Mouse (Mus musculus) spleen, adult 18-20 months (tissue): ENCODE data around the gene Gm19426.
A peak's percentile ranks its signal among the peaks of the same experiment; 100 is the strongest.

Experiments
- DNase-seq, 2 experiments: peaks; one replicate each; pipeline ENCODE4 v3.0.0; 2022; ENCODE audit warnings: mixed read lengths in 2 of 2

The Gm19426 gene

GRCm38 (mm10) chr2:84743561-84743960, at the start of gene Gm19426:
TSS of gene Gm19426 (minus strand) at chr2:84743655.
- no peak for DNase-seq

GRCm38 (mm10) chr2:84793154-84793553, 49.7 kb upstream of the Gm19426 start:
- DNase-seq: no peak

- DNase-seq: no peak
These were observed 49.1 kb upstream of the Gm19426 start for GRCm38 (mm10) chr2:84792516-84792915.

GRCm38 (mm10) chr2:84790418-84790817, 47.0 kb upstream of the Gm19426 start:
- no peak for DNase-seq

GRCm38 (mm10) chr2:84788316-84788715, 44.9 kb upstream of the Gm19426 start:
- DNase-seq: no peak

GRCm38 (mm10) chr2:84783840-84784566, 40.5 kb upstream of the Gm19426 start:
- DNase-seq: no peak

GRCm38 (mm10) chr2:84783315-84783714, 39.9 kb upstream of the Gm19426 start:
- DNase-seq: no peak

- no peak for DNase-seq
These were observed 35.8 kb upstream of the Gm19426 start for GRCm38 (mm10) chr2:84779210-84779609.

GRCm38 (mm10) chr2:84777706-84778105, 34.3 kb upstream of the Gm19426 start:
- no peak for DNase-seq

GRCm38 (mm10) chr2:84775665-84776064, 32.2 kb upstream of the Gm19426 start:
- DNase-seq: no peak

GRCm38 (mm10) chr2:84775241-84775640, 31.8 kb upstream of the Gm19426 start, which contains the start of gene Serping1:
TSS of gene Serping1 (minus strand) at chr2:84775444.
- DNase-seq: no peak

GRCm38 (mm10) chr2:84774751-84775150, 31.3 kb upstream of the Gm19426 start:
- peak; percentile 7 to 23 for DNase-seq

GRCm38 (mm10) chr2:84773195-84773594, 29.7 kb upstream of the Gm19426 start:
- DNase-seq: no peak

GRCm38 (mm10) chr2:84772454-84772853, 29.0 kb upstream of the Gm19426 start:
- no peak for DNase-seq

GRCm38 (mm10) chr2:84770501-84770900, 27.0 kb upstream of the Gm19426 start:
- DNase-seq: no peak

GRCm38 (mm10) chr2:84762818-84763217, 19.4 kb upstream of the Gm19426 start:
- DNase-seq: no peak

GRCm38 (mm10) chr2:84762295-84762694, 18.8 kb upstream of the Gm19426 start:
- no peak for DNase-seq

- no peak for DNase-seq
These were observed 18.4 kb upstream of the Gm19426 start for GRCm38 (mm10) chr2:84761840-84762239.

- DNase-seq: no peak
These were observed 17.9 kb upstream of the Gm19426 start for GRCm38 (mm10) chr2:84761309-84761708.

- DNase-seq: no peak
These were observed 17.3 kb upstream of the Gm19426 start for GRCm38 (mm10) chr2:84760777-84761176.

- no peak for DNase-seq
These were observed 15.2 kb upstream of the Gm19426 start for GRCm38 (mm10) chr2:84758542-84759127.

GRCm38 (mm10) chr2:84757026-84757682, 13.7 kb upstream of the Gm19426 start:
- no peak for DNase-seq

- no peak for DNase-seq
These were observed 12.8 kb upstream of the Gm19426 start for GRCm38 (mm10) chr2:84756245-84756644.

- DNase-seq: no peak
These were observed 6.7 kb upstream of the Gm19426 start for GRCm38 (mm10) chr2:84750115-84750514.
